Mouse (Mus musculus) megakaryocyte, adult 5-6 weeks (primary cell): ENCODE results near the gene Gpi1. TPM values are rescaled to one million over a fixed set of nuclear protein-coding genes. Genes with fewer than 3 reads are reported as not detected.
"Not testable (repeated sequence)": the region's sequence is repeated elsewhere in the genome, so short reads cannot be mapped to it uniquely, and the experiment has no call there.

ENCODE experiments used
- ATAC-seq: 2 replicates; pipeline ENCODE4 v1.8.0; 2016; ENCODE audit warnings: mild to moderate bottlenecking, inconsistent platforms; ENCODE audit not compliant: poor library complexity, severe bottlenecking
- total RNA-seq, 2 experiments: library from RNA; stranded (forward) in 1 of 2; stranded (reverse) in 1 of 2; fragments of 153-499, 151-499 nt in 1 of 2; fragments of 221-1000, 200-1000 nt in 1 of 2; gene quantifications; 2 replicates each; pipeline versions ENCODE4 v1.2.3 to v1.2.4; 2015 to 2017

The Gpi1 gene
- total RNA-seq, 2 experiments from 2014 or later, result 345 to 393 TPM

GRCm38 (mm10) chr7:34195632-34196031 is 34.5 kb downstream of the Gpi1 start:
- ATAC-seq, result no peak

- peak; percentile 82 for ATAC-seq
Measured at GRCm38 (mm10) chr7:34192825-34193224, 37.3 kb downstream of the Gpi1 start.

DNA sequence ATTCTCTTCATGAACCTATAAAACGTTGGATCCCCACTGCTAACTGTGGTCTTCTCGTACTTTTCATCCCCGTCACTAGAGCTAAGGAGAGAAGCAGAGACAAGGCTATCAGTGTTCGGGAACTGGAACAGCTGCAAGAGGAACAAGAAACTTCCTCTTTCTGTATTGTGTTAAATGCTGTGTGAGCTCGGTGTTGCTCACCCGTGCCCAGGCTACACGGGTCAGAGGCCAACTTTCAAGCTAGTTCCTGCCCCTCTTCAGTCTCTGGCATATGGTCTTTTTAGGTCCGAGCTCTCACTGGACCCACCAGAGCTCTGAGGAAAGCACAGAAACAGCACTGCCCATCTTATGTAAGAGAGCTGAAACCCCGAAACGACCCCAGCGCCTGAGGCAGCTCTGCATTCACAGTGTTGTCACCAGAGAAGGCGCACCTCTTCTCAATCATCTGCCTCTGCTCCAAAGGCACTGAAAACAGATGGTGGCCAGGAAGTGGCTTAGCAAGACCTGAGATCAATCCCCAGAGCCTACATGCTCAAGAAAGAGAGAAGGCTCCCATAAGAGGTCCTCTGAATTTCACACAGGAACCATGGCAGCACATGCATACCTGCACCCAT is 40.7 kb downstream of the Gpi1 start:
- ATAC-seq, result peak; percentile 91

- no peak for ATAC-seq
Measured at GRCm38 (mm10) chr7:34183794-34184193, 46.3 kb downstream of the Gpi1 start.

GRCm38 (mm10) chr7:34183356-34183755 is 46.8 kb downstream of the Gpi1 start:
- ATAC-seq, result no peak

DNA sequence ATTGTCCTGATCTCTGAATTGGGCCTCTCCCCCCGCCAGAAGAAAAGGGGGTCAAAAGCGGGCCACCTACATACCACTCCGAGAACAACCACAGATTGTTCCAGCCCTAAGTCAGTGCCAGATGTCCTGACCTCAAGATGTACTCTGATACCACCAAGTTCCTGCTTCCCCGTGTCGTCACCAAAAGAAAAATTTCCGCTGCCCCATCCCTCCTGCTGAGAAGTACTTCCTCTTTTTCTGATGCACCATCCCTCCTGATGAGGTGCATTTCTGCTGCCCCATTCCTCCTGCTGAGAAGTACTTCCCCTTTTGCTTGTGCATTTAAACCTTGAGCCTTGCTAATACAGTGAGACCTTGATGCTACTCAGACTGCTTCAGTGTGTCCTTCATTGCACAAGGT is 53.9 kb downstream of the Gpi1 start:
- ATAC-seq, result not testable (repeated sequence)

- ATAC-seq, result 0 out of 2 replicates have a peak, but pooled peaks have one; percentile 25
Measured at GRCm38 (mm10) chr7:34172251-34172650, 57.9 kb downstream of the Gpi1 start.

- no peak for ATAC-seq
Measured at GRCm38 (mm10) chr7:34169454-34169853, 60.7 kb downstream of the Gpi1 start, which contains the start of gene Uba2. Uba2 (minus strand) TSS chr7:34169599.

DNA sequence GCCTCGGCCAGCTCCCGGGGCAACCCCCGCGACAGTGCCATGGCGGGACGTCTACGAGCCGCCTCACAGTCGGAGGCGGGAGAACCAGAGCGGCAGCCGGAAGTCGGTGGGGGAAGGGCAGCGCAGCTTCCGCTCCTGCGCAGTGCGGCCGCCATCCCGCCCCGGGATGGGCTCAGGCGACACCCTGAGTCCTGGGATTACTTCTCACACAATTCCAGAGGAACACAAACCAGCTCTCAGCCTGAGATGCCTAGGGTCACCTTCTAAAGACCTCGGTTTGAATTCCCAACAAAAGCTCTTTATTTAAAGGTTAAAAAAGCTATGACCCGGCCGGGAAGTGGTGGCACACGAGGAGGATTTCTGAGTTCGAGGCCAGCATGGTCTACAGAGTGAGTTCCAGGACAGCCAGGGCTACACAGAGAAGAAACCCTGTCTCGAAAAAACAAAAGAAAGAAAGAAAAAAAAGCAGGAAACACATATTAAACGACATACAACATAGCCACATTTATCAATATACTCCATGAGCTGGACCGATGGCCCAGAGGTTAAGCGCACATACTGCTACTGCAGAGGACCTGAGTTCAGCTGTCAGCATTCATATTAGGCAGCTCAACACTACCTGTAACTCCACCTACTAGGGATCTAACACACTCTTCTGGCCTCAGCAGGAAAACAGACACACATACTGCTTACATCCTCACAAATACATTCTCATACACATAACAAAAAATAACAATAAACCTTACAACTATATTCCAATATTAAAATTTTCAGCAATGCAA is 61.5 kb downstream of the Gpi1 start:
- peak; percentile 99 for ATAC-seq

DNA sequence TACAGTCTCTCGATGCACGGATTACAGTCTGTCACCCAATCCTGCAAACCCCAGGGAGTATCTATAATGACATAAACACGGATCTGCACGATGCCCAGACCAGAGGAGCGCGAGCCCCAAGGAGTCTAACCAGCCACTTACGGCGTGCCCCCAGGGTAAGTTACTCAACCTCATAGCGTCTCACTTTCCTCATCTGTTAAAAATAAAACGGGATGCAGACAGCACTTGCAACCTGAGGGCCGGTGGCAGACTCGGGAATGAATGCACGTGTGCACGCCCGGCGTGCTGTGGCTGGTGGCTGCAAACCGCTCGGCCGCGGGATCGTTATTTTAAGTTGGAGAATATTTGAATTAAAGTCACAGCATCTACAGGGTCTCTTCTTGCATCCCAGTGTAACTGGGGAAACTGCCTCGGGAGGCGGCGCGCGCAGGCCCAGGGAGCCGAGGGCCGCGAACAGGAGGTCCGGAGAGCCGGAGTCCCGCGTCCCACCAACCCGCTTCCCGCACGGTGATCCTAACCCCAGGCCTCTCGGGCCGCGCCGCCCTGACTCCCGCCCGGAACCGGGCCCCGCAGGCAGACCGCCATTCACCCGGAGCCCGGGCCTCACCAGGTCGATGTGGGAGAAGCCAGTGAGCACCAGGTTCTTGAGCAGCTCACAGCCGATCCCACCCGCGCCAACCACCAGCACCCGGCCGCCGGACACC is 62.2 kb downstream of the Gpi1 start:
- ATAC-seq, result peak; percentile 25; the same call in 1 of the 2 replicates

- 0 out of 2 replicates have a peak, but pooled peaks have one; percentile 47 for ATAC-seq
Measured at GRCm38 (mm10) chr7:34166850-34167249, 63.3 kb downstream of the Gpi1 start.

DNA sequence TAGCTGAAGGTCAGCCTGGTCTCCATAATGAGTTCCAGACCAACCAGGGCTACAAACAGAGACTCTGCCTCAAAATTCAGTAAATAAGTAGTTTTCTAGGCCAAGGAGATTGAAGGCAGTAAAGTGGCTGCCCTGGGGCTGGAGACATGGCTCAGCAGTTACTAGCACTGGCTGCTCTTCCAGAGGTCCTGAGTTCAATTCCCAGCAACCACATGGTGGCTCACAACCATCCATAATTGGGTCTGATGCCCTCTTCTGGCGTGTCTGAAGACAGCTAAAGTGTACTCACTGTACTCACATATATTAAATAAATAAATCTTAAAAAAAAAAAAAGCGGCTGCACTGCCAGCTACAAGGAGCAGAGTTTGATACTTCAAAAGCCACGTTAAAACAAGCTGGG is 64.1 kb downstream of the Gpi1 start:
- no peak for ATAC-seq

GRCm38 (mm10) chr7:34164671-34165070 is 65.5 kb downstream of the Gpi1 start:
- no peak for ATAC-seq

DNA sequence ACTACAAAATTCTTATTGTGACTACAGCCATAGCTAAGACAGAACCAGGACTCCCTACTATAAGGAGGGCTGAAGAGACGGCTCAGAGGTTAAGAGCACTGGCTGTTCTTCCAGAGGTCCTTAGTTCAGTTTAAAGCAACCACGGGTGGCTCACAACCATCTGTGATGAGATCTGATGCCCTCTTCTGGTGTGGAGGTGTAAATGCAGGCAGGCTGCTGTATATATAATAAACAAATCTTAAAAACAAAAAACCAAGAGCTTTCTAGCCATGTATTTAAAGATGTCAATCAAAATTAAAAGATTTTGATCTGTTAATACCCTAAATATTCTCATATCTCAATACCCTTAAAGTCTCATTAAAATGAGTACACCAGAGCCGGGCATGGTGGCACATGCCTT is 71.0 kb downstream of the Gpi1 start:
- no peak for ATAC-seq

DNA sequence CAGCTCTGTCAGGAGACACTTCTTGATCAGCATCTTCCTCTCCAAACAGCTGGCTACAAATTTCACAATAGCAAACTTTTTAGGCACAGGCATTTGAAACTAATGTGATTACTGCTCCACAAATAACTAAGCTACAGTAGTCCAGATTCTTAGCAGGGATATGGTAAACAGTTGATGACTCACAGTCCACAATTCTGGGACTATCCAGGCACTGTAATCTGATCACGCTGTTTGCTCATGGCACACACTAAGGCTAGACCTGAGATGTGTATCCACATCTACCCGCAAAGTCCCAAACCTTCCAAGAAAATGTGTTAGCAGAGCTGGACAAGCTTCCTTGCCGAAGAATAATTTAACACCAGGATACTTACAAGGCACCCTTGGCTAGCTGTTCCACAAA is 72.1 kb downstream of the Gpi1 start:
- ATAC-seq, result no peak

Other genes with a start within 250 kb of the Gpi1 start
- not detected in 2 replicates for gene Scgb2b27, start 216.4 kb downstream of the Gpi1 start, total RNA-seq (2015)
- not detected in 2 replicates for gene Scgb2b27, start 216.4 kb downstream of the Gpi1 start, total RNA-seq (2017)
- gene Scgb1b27, start 208.9 kb downstream of the Gpi1 start, total RNA-seq (2015), result not detected in 2 replicates
- not detected in 2 replicates for gene Scgb1b27, start 208.9 kb downstream of the Gpi1 start, total RNA-seq (2017)
- gene Scgb1b30, start 134.9 kb downstream of the Gpi1 start, total RNA-seq (2015), result not detected in 2 replicates
- gene Scgb1b30, start 134.9 kb downstream of the Gpi1 start, total RNA-seq (2017), result not detected in 2 replicates
- gene Wtip, start 97.1 kb downstream of the Gpi1 start, total RNA-seq (2015), result 0.09 and 0.14 TPM in 2 replicates
- 0.33 TPM in 1 of 2 replicates, not detected in the other for gene Wtip, start 97.1 kb downstream of the Gpi1 start, total RNA-seq (2017)
- gene Uba2, start 60.7 kb downstream of the Gpi1 start, total RNA-seq (2015), result 111 and 115 TPM in 2 replicates
- gene Uba2, start 60.7 kb downstream of the Gpi1 start, total RNA-seq (2017), result 121 and 126 TPM in 2 replicates
- 26.1 and 30.6 TPM in 2 replicates for gene Pdcd2l, start 33.7 kb downstream of the Gpi1 start, total RNA-seq (2015)
- gene Pdcd2l, start 33.7 kb downstream of the Gpi1 start, total RNA-seq (2017), result 33.9 and 37.0 TPM in 2 replicates
- not detected in 2 replicates for gene Gm6096, start 20.7 kb upstream of the Gpi1 start, total RNA-seq (2015)
- not detected in 2 replicates for gene Gm6096, start 20.7 kb upstream of the Gpi1 start, total RNA-seq (2017)
- 18.6 and 23.2 TPM in 2 replicates for gene 4931406P16Rik, start 83.2 kb upstream of the Gpi1 start, total RNA-seq (2015)
- 19.4 and 23.7 TPM in 2 replicates for gene 4931406P16Rik, start 83.2 kb upstream of the Gpi1 start, total RNA-seq (2017)
- 118 and 135 TPM in 2 replicates for gene Lsm14a, start 163.0 kb upstream of the Gpi1 start, total RNA-seq (2015)
- 85.4 and 90.6 TPM in 2 replicates for gene Lsm14a, start 163.0 kb upstream of the Gpi1 start, total RNA-seq (2017)